Mouse (Mus musculus) thymus, adult 2 months (tissue): ENCODE measurements at regions not wholly inside any gene's neighbourhood (a gene's known extent, or its start where the extent isn't known, plus 50 kb on each side); places are given as distances from the start of the nearest gene placed in this dataset.

Source experiments
- CTCF ChIP-seq: fragments of 200-500 bp; IDR thresholded peaks from 2 replicates; pipeline ENCODE4 v1.5.1; 2012; ENCODE audit warnings: mild to moderate bottlenecking, control low read depth, low read length, moderate library complexity, borderline replicate concordance; ENCODE audit not compliant: control insufficient read depth, poor library complexity, insufficient read depth; ENCODE audit errors: extremely low read depth
- POLR2A ChIP-seq: fragments of 200-500 bp; IDR thresholded peaks from 2 replicates; pipeline ENCODE4 v1.6.1; 2012; ENCODE audit warnings: mild to moderate bottlenecking, low read length, control low read depth, moderate library complexity; ENCODE audit not compliant: control insufficient read depth, poor library complexity, insufficient read depth; ENCODE audit errors: extremely low read depth

GRCm38 (mm10) chr6:133967286-133967685, 68.2 kb upstream of the Etv6 start:
- TF ChIP-seq CTCF (no peak), POLR2A (no peak)
